ENCODE assay signal across 25 mouse cellular contexts in genomic region chr17:29063988-29064285, GRCm38 (mm10). TPM values are rescaled to one million over a fixed set of nuclear protein-coding genes. Genes with fewer than 3 reads are reported as not detected.
"Had no signal": no experiment of that assay in that cellular context is flagged by ENCODE, and none has a peak within 500 bp of the region (broad histone marks: within the 10 kb centered on the region; RNA-seq: fewer than 3 reads in every experiment).

No protein-coding gene starts in this region.

- H3K9me3 ChIP-seq: limb, embryonic 10.5 days; limb, embryonic 13.5 days; liver, embryonic 12.5 days; liver, embryonic 15.5 days; lung, embryonic 15.5 days; megakaryocyte, embryonic 14.5 days; midbrain, embryonic 12.5 days; neural tube, embryonic 12.5 days; neural tube, embryonic 15.5 days had no signal

- H3K36me3 ChIP-seq: limb, embryonic 10.5 days; limb, embryonic 13.5 days; liver, embryonic 12.5 days; liver, embryonic 15.5 days; lung, embryonic 15.5 days; midbrain, embryonic 12.5 days; neural tube, embryonic 12.5 days; neural tube, embryonic 15.5 days had no signal

- DNase-seq: kidney, adult 9 months; kidney, postnatal 14 days; layer of hippocampus, adult 9-11 months; liver; lung, adult 18-20 months; lung, postnatal 10 days; lung, postnatal 36 days; right cerebral cortex, adult 18-20 months; right cerebral cortex, postnatal 4 days; thymus, adult 2 months; thymus, postnatal 14 days; thymus, postnatal 4 days had no signal

- H3K4me3 ChIP-seq: layer of hippocampus, adult 2 months; limb, embryonic 10.5 days; limb, embryonic 13.5 days; liver, embryonic 12.5 days; liver, embryonic 15.5 days; lung, embryonic 15.5 days; megakaryocyte, embryonic 14.5 days; midbrain, embryonic 12.5 days; neural tube, embryonic 12.5 days; neural tube, embryonic 15.5 days had no signal

- H3K4me2 ChIP-seq: limb, embryonic 13.5 days; liver, embryonic 12.5 days; liver, embryonic 15.5 days; lung, embryonic 15.5 days; midbrain, embryonic 12.5 days; neural tube, embryonic 12.5 days; neural tube, embryonic 15.5 days had no signal

- H3K27ac ChIP-seq: layer of hippocampus, adult 2 months; limb, embryonic 10.5 days; limb, embryonic 13.5 days; liver, embryonic 12.5 days; liver, embryonic 15.5 days; lung, embryonic 15.5 days; neural tube, embryonic 12.5 days; neural tube, embryonic 15.5 days; stomach, postnatal 0 days had no signal

- H3K27me3 ChIP-seq: limb, embryonic 13.5 days; liver, embryonic 12.5 days; liver, embryonic 15.5 days; lung, embryonic 15.5 days; midbrain, embryonic 12.5 days; neural tube, embryonic 12.5 days; neural tube, embryonic 15.5 days had no signal

- H3K9ac ChIP-seq: limb, embryonic 13.5 days; liver, embryonic 12.5 days; liver, embryonic 15.5 days; lung, embryonic 15.5 days; midbrain, embryonic 12.5 days; neural tube, embryonic 15.5 days had no signal

- ATAC-seq: liver, embryonic 12.5 days had no signal

RNA-seq across cellular contexts. Expression of gene Rab44, which starts 50.0 kb away (rescaled TPM):
- total RNA-seq: left cerebral cortex, adult 18-20 months; midbrain, postnatal 0 days had no signal
- polyA plus RNA-seq: midbrain, postnatal 0 days had no signal
